Mouse (Mus musculus) mouse trophoblast stem cell (cell line): ENCODE results near the gene Synm.

Experiments used
- in situ Hi-C, 2 experiments: fragments of 300-500 bp; cut with MseI, MboI; formaldehyde crosslinking; loops; 2 replicates in 1 of 2; 3 replicates in 1 of 2; pipeline ENCODE4 v1.15.1; 2025

Gene Synm

GRCm38 (mm10) chr7:67759629-67759995 is at the start of gene Synm:
Gene Synm, minus strand, starts transcription at chr7:67759742.
- in situ Hi-C loops = loop anchor here in 1 of 2 experiments (10.0 kb wide), 1 partner anchor 85 kb away; no protein-coding TSS in a partner anchor

- in situ Hi-C loops = loop anchor here (5.0 kb wide), 2 partner anchors 143 to 148 kb away; partner anchors contain the start of gene Igf1r (in 1 of the 2)
These were observed 44.3 kb upstream of the Synm start for GRCm38 (mm10) chr7:67803857-67804215.

GRCm38 (mm10) chr7:67803015-67803856 is 43.7 kb upstream of the Synm start:
- in situ Hi-C loops = loop anchor here (5.0 kb wide), 2 partner anchors 144 to 149 kb away; partner anchors contain the start of gene Igf1r (in 1 of the 2)

- in situ Hi-C loops = loop anchor here (5.0 kb wide), 2 partner anchors 146 to 151 kb away; partner anchors contain the start of gene Igf1r (in 1 of the 2)
These were observed 41.5 kb upstream of the Synm start for GRCm38 (mm10) chr7:67801022-67801421.

- in situ Hi-C loops = loop anchor here (5.0 kb wide), 2 partner anchors 147 to 152 kb away; partner anchors contain the start of gene Igf1r (in 1 of the 2)
These were observed 41.0 kb upstream of the Synm start for GRCm38 (mm10) chr7:67800547-67800946.

- in situ Hi-C loops = loop anchor here (25.0 kb wide), 2 partner anchors 339 to 514 kb away; no protein-coding TSS in a partner anchor
These were observed 38.9 kb upstream of the Synm start for GRCm38 (mm10) chr7:67798476-67798875.

- in situ Hi-C loops = loop anchor here (25.0 kb wide), 2 partner anchors 340 to 515 kb away; no protein-coding TSS in a partner anchor
These were observed 37.5 kb upstream of the Synm start for GRCm38 (mm10) chr7:67797065-67797464.

- in situ Hi-C loops = loop anchor here (25.0 kb wide), 2 partner anchors 344 to 519 kb away; no protein-coding TSS in a partner anchor
These were observed 33.9 kb upstream of the Synm start for GRCm38 (mm10) chr7:67793449-67793848.

- in situ Hi-C loops = loop anchor here (25.0 kb wide), 2 partner anchors 346 to 521 kb away; no protein-coding TSS in a partner anchor
These were observed 31.7 kb upstream of the Synm start for GRCm38 (mm10) chr7:67791256-67791655.

GRCm38 (mm10) chr7:67788713-67789112 is 29.2 kb upstream of the Synm start:
- in situ Hi-C loops = loop anchor here (25.0 kb wide), 2 partner anchors 349 to 524 kb away; no protein-coding TSS in a partner anchor

GRCm38 (mm10) chr7:67787861-67788260 is 28.3 kb upstream of the Synm start:
- in situ Hi-C loops = loop anchor here (25.0 kb wide), 2 partner anchors 349 to 524 kb away; no protein-coding TSS in a partner anchor

GRCm38 (mm10) chr7:67776636-67777305 is 17.2 kb upstream of the Synm start:
- in situ Hi-C loops = loop anchor here (25.0 kb wide), 2 partner anchors 361 to 536 kb away; no protein-coding TSS in a partner anchor

GRCm38 (mm10) chr7:67775623-67776022 is 16.1 kb upstream of the Synm start:
- in situ Hi-C loops = loop anchor here (25.0 kb wide), 2 partner anchors 362 to 537 kb away; no protein-coding TSS in a partner anchor

GRCm38 (mm10) chr7:67772231-67772630 is 12.7 kb upstream of the Synm start:
- in situ Hi-C loops = no loop called here

GRCm38 (mm10) chr7:67769487-67769886 is 9.9 kb upstream of the Synm start:
- in situ Hi-C loops = no loop called here

- in situ Hi-C loops = no loop called here
These were observed 8.6 kb upstream of the Synm start for GRCm38 (mm10) chr7:67768125-67768524.

- in situ Hi-C loops = loop anchor here in 1 of 2 experiments (5.0 kb wide), 1 partner anchor 91 kb away; no protein-coding TSS in a partner anchor
These were observed 4.1 kb upstream of the Synm start for GRCm38 (mm10) chr7:67763625-67764024.

GRCm38 (mm10) chr7:67758858-67759628 is 499 bp downstream of the Synm start:
- in situ Hi-C loops = loop anchor here in 1 of 2 experiments (10.0 kb wide), 1 partner anchor 84 kb away; no protein-coding TSS in a partner anchor

GRCm38 (mm10) chr7:67758506-67758857 is 1.1 kb downstream of the Synm start:
- in situ Hi-C loops = loop anchor here in 1 of 2 experiments (10.0 kb wide), 1 partner anchor 84 kb away; no protein-coding TSS in a partner anchor

GRCm38 (mm10) chr7:67756636-67757035 is 2.9 kb downstream of the Synm start:
- in situ Hi-C loops = loop anchor here in 1 of 2 experiments (10.0 kb wide), 1 partner anchor 82 kb away; no protein-coding TSS in a partner anchor

GRCm38 (mm10) chr7:67755366-67755765 is 4.2 kb downstream of the Synm start:
- in situ Hi-C loops = loop anchor here in 1 of 2 experiments (10.0 kb wide), 1 partner anchor 81 kb away; no protein-coding TSS in a partner anchor
